Mouse (Mus musculus): ENCODE results near the gene Cul7.

Gene Cul7

GRCm38 (mm10) chr17:46650232-46651031 is at the start of gene Cul7:
TSS of gene Cul7 (plus strand) at chr17:46650337.
- DNase-seq, result peak; percentile 95

- no peak for DNase-seq
These were observed 49.6 kb upstream of the Cul7 start for GRCm38 (mm10) chr17:46600569-46600968.

- no peak for DNase-seq
These were observed 47.9 kb upstream of the Cul7 start for GRCm38 (mm10) chr17:46602212-46602611.

- no peak for DNase-seq
These were observed 46.9 kb upstream of the Cul7 start for GRCm38 (mm10) chr17:46603229-46603628.

- no peak for DNase-seq
These were observed 45.0 kb upstream of the Cul7 start for GRCm38 (mm10) chr17:46605126-46605525.

GRCm38 (mm10) chr17:46605987-46606386 is 44.1 kb upstream of the Cul7 start:
- no peak for DNase-seq

GRCm38 (mm10) chr17:46609721-46610514 is 40.2 kb upstream of the Cul7 start:
- no peak for DNase-seq

GRCm38 (mm10) chr17:46611316-46611715 is 38.8 kb upstream of the Cul7 start:
- DNase-seq, result no peak

GRCm38 (mm10) chr17:46612189-46612588 is 37.9 kb upstream of the Cul7 start:
- no peak for DNase-seq

GRCm38 (mm10) chr17:46612820-46613219 is 37.3 kb upstream of the Cul7 start:
- no peak for DNase-seq

GRCm38 (mm10) chr17:46613229-46613628 is 36.9 kb upstream of the Cul7 start:
- no peak for DNase-seq

- DNase-seq, result no peak
These were observed 32.3 kb upstream of the Cul7 start for GRCm38 (mm10) chr17:46617799-46618198.

- no peak for DNase-seq
These were observed 31.8 kb upstream of the Cul7 start for GRCm38 (mm10) chr17:46618394-46618768.

- DNase-seq, result no peak
These were observed 31.1 kb upstream of the Cul7 start for GRCm38 (mm10) chr17:46618769-46619682.

- DNase-seq, result no peak
These were observed 30.3 kb upstream of the Cul7 start for GRCm38 (mm10) chr17:46619683-46620357.

GRCm38 (mm10) chr17:46621324-46621723 is 28.8 kb upstream of the Cul7 start:
- DNase-seq, result no peak

- no peak for DNase-seq
These were observed 27.9 kb upstream of the Cul7 start for GRCm38 (mm10) chr17:46622269-46622668.

GRCm38 (mm10) chr17:46623819-46624557 is 26.1 kb upstream of the Cul7 start:
- no peak for DNase-seq

- no peak for DNase-seq
These were observed 25.5 kb upstream of the Cul7 start for GRCm38 (mm10) chr17:46624598-46624997.

- no peak for DNase-seq
These were observed 22.7 kb upstream of the Cul7 start for GRCm38 (mm10) chr17:46627409-46627808.

GRCm38 (mm10) chr17:46628471-46628790 is 21.7 kb upstream of the Cul7 start:
- no peak for DNase-seq

Data from thymus, postnatal 14 days (tissue).